In genomic region chr2:156312297-156312897, GRCm38 (mm10) we compare ENCODE assay signal across 8 mouse cellular contexts. TPM values are rescaled to one million over a fixed set of nuclear protein-coding genes. Genes with fewer than 3 reads are reported as not detected.
DNase-seq lines count a peak whose midpoint lies in the region; ATAC-seq and TF ChIP-seq lines count a peak whose summit lies in the region.

Cnbd2 (plus strand) TSS chr2:156312299.
Scand1 (minus strand) TSS chr2:156312704.

- TF ChIP-seq EP300 in liver, embryonic 14.5 days (IDR thresholded peaks at IDR 0.05; ENCODE audit: low read depth), result no peak
- no peak for TF ChIP-seq EP300 in stomach, postnatal 0 days (optimal IDR thresholded peaks at IDR 0.05)

- no peaks in the 10 kb centered on the region for H3K27me3 ChIP-seq in heart, embryonic 15.5 days
- H3K27me3 ChIP-seq in liver, embryonic 14.5 days (ENCODE audit: control insufficient read depth, insufficient read depth, low read length), result no peaks in the 10 kb centered on the region
- no peaks in the 10 kb centered on the region for H3K27me3 ChIP-seq in neural tube, embryonic 11.5 days (ENCODE audit: control insufficient read depth, insufficient read depth, low read length)
- H3K27me3 ChIP-seq in stomach, postnatal 0 days (ENCODE audit: control insufficient read depth, insufficient read depth, low read length), result no peaks in the 10 kb centered on the region

- H3K36me3 ChIP-seq in heart, embryonic 15.5 days, result no peaks in the 10 kb centered on the region
- no peaks in the 10 kb centered on the region for H3K36me3 ChIP-seq in liver, embryonic 14.5 days (replicated peaks; ENCODE audit: control insufficient read depth, insufficient read depth, low read depth)
- no peaks in the 10 kb centered on the region for H3K36me3 ChIP-seq in neural tube, embryonic 11.5 days (ENCODE audit: control insufficient read depth, insufficient read depth, low read length)
- no peaks in the 10 kb centered on the region for H3K36me3 ChIP-seq in stomach, postnatal 0 days (ENCODE audit: control insufficient read depth, insufficient read depth, low read length)

- WGBS in heart, embryonic 15.5 days, result under 1% methylated on average over 45 of the region's 49 CpGs
- WGBS in liver, embryonic 14.5 days (ENCODE audit: insufficient replicate concordance), result under 1% methylated on average over 47 of the region's 49 CpGs
- WGBS in neural tube, embryonic 11.5 days, result under 1% methylated on average over 46 of the region's 49 CpGs
- WGBS in stomach, postnatal 0 days, result under 1% methylated on average over 41 of the region's 49 CpGs

- H3K9me3 ChIP-seq in heart, embryonic 15.5 days (replicated peaks), result no peaks in the 10 kb centered on the region
- H3K9me3 ChIP-seq in liver, embryonic 14.5 days (ENCODE audit: control insufficient read depth, low read length), result no peaks in the 10 kb centered on the region
- H3K9me3 ChIP-seq in neural tube, embryonic 11.5 days (ENCODE audit: control insufficient read depth, low read length), result no peaks in the 10 kb centered on the region
- H3K9me3 ChIP-seq in stomach, postnatal 0 days (ENCODE audit: control insufficient read depth, low read length), result no peaks in the 10 kb centered on the region

- TF ChIP-seq CTCF in liver, embryonic 14.5 days (IDR thresholded peaks at IDR 0.05; ENCODE audit: low read depth), result peak; percentile 72
- TF ChIP-seq CTCF in stomach, postnatal 0 days (IDR thresholded peaks at IDR 0.05; ENCODE audit: low read depth), result peak; percentile 62

- ATAC-seq in heart, embryonic 15.5 days (replicated peaks; ENCODE audit: insufficient number of reproducible peaks, insufficient read depth, low FRiP score, low read depth), result peak; percentile 89
- ATAC-seq in liver, embryonic 14.5 days (ENCODE audit: insufficient read depth), result peak; percentile 88
- ATAC-seq in neural tube, embryonic 11.5 days (ENCODE audit: insufficient read depth, low FRiP score, low TSS enrichment), result peak; percentile 87
- peak; percentile 88 for ATAC-seq in stomach, postnatal 0 days (ENCODE audit: low FRiP score, low TSS enrichment)

- peak within 1 kb of the TSS; percentile 90 for H3K9ac ChIP-seq in heart, embryonic 15.5 days
- H3K9ac ChIP-seq in liver, embryonic 14.5 days (replicated peaks), result peak within 1 kb of the TSS; percentile 88
- H3K9ac ChIP-seq in neural tube, embryonic 11.5 days (ENCODE audit: low read length), result peak within 1 kb of the TSS; percentile 97
- H3K9ac ChIP-seq in stomach, postnatal 0 days (ENCODE audit: low read length), result peak within 1 kb of the TSS; percentile 96

- H3K4me3 ChIP-seq in brown adipose tissue, adult 24 weeks (ENCODE audit: insufficient read depth, low read depth, low read length), result peak within 1 kb of the TSS; percentile 72
- peak within 1 kb of the TSS; percentile 82 for H3K4me3 ChIP-seq in heart, embryonic 15.5 days
- H3K4me3 ChIP-seq in liver, embryonic 14.5 days (ENCODE audit: insufficient read depth in 1 of 2, low read depth in 2 of 2, low read length in 2 of 2), result peak within 1 kb of the TSS; percentile 84 to 85
- H3K4me3 ChIP-seq in neural tube, embryonic 11.5 days (ENCODE audit: low read depth, low read length), result peak within 1 kb of the TSS; percentile 90
- H3K4me3 ChIP-seq in stomach, postnatal 0 days (ENCODE audit: low read depth, low read length), result peak within 1 kb of the TSS; percentile 95

- peak; percentile 90 for DNase-seq in CD4-positive, CD25-positive, alpha-beta regulatory T cell, adult 2 months (ENCODE audit: low read depth, low spot score)
- DNase-seq in fibroblast of lung, adult 2 months (ENCODE audit: low read depth), result peak; percentile 64
- DNase-seq in kidney, postnatal 25 days, result peak; percentile 85 to 93
- peak; percentile 65 to 76 (median 66) for DNase-seq in liver, embryonic 14.5 days (ENCODE audit: low read depth in 3 of 3, low spot score in 3 of 3)
- DNase-seq in neural tube, embryonic 11.5 days (ENCODE audit: low spot score), result peak; percentile 87
- DNase-seq in stomach, postnatal 0 days (ENCODE audit: low spot score), result peak; percentile 87

- H3K4me1 ChIP-seq in brown adipose tissue, adult 24 weeks (ENCODE audit: control insufficient read depth, insufficient read depth, insufficient read length, low read length), result no peaks in the 10 kb centered on the region
- peaks cover 8% of the 10 kb centered on the region; the same call in 1 of the 2 replicates for H3K4me1 ChIP-seq in heart, embryonic 15.5 days (replicated peaks)
- peaks cover 5 to 7% of the 10 kb centered on the region in 2 experiments for H3K4me1 ChIP-seq in liver, embryonic 14.5 days (replicated peaks; ENCODE audit: control insufficient read depth in 2 of 2, insufficient read depth in 2 of 2, low read length in 1 of 2)
- no peaks in the 10 kb centered on the region for H3K4me1 ChIP-seq in neural tube, embryonic 11.5 days (ENCODE audit: control insufficient read depth, insufficient read depth, low read length)
- 0 out of 2 replicates have a peak, but pooled peaks cover 3% of the 10 kb centered on the region for H3K4me1 ChIP-seq in stomach, postnatal 0 days (replicated peaks; ENCODE audit: control insufficient read depth, insufficient read depth)

- H3K4me2 ChIP-seq in heart, embryonic 15.5 days, result peak within 1 kb of the TSS; percentile 88
- H3K4me2 ChIP-seq in liver, embryonic 14.5 days (ENCODE audit: low read depth), result peak within 1 kb of the TSS; percentile 66
- peak within 1 kb of the TSS; percentile 73 for H3K4me2 ChIP-seq in neural tube, embryonic 11.5 days (ENCODE audit: low read depth)
- peak within 1 kb of the TSS; percentile 80 for H3K4me2 ChIP-seq in stomach, postnatal 0 days (replicated peaks; ENCODE audit: low read depth)

- peak within 1 kb of the TSS; percentile 94 for H3K27ac ChIP-seq in brown adipose tissue, adult 24 weeks (replicated peaks; ENCODE audit: low read depth, low read length)
- peak within 1 kb of the TSS; percentile 97 for H3K27ac ChIP-seq in heart, embryonic 15.5 days
- H3K27ac ChIP-seq in liver, embryonic 14.5 days, result peak within 1 kb of the TSS; percentile 71
- H3K27ac ChIP-seq in neural tube, embryonic 11.5 days (ENCODE audit: low read depth, low read length), result peak within 1 kb of the TSS; percentile 96
- H3K27ac ChIP-seq in stomach, postnatal 0 days (replicated peaks), result peak within 1 kb of the TSS; percentile 99

RNA-seq across cellular contexts. Expression of gene Cnbd2, which starts in this region (rescaled TPM):
- 1.5 and 2.0 TPM in 2 replicates for polyA plus RNA-seq in brown adipose tissue, adult 24 weeks (2012; ENCODE audit: insufficient read depth, insufficient read length, missing spikeins)
- polyA plus RNA-seq in heart, embryonic 15.5 days (2015; fragmentation: Nextera tagmentation; extraction: Ambion mirVana), result 2.6 TPM in 2 replicates
- polyA plus RNA-seq in liver, embryonic 14.5 days (2012; rRNA removed), result 0.28 and 0.51 TPM in 2 replicates
- polyA plus RNA-seq in liver, embryonic 14.5 days (2014; fragmentation: Nextera tagmentation; extraction: Ambion mirVana), result 1.5 and 1.9 TPM in 2 replicates
- polyA plus RNA-seq in neural tube, embryonic 11.5 days (2014; fragmentation: Nextera tagmentation; extraction: Ambion mirVana), result 3.1 and 3.2 TPM in 2 replicates
- polyA plus RNA-seq in stomach, postnatal 0 days (2015; fragmentation: Nextera tagmentation; extraction: Ambion mirVana), result 6.1 and 6.3 TPM in 2 replicates

RNA-seq across cellular contexts. Expression of gene Scand1, which starts in this region (rescaled TPM):
- polyA plus RNA-seq in brown adipose tissue, adult 24 weeks (2012; ENCODE audit: insufficient read depth, insufficient read length, missing spikeins), result 42.6 and 48.3 TPM in 2 replicates
- 56.0 and 61.0 TPM in 2 replicates for polyA plus RNA-seq in heart, embryonic 15.5 days (2015; fragmentation: Nextera tagmentation; extraction: Ambion mirVana)
- polyA plus RNA-seq in liver, embryonic 14.5 days (2012; rRNA removed), result 36.1 and 46.7 TPM in 2 replicates
- polyA plus RNA-seq in liver, embryonic 14.5 days (2014; fragmentation: Nextera tagmentation; extraction: Ambion mirVana), result 28.1 and 32.9 TPM in 2 replicates
- polyA plus RNA-seq in neural tube, embryonic 11.5 days (2014; fragmentation: Nextera tagmentation; extraction: Ambion mirVana), result 63.0 and 63.8 TPM in 2 replicates
- polyA plus RNA-seq in stomach, postnatal 0 days (2015; fragmentation: Nextera tagmentation; extraction: Ambion mirVana), result 116 TPM in 2 replicates

Comparison
In these comparisons a context has a peak if more than half of its experiments do, and no peak if none do; other contexts are left out.
1. Peak in every context shown above with its lines: DNase-seq, ATAC-seq, H3K4me3 ChIP-seq and H3K27ac ChIP-seq.